Mouse (Mus musculus) heart, embryonic 15.5 days (tissue): ENCODE data around the gene Dusp8. TPM values are rescaled to one million over a fixed set of nuclear protein-coding genes. Genes with fewer than 3 reads are reported as not detected.

ENCODE experiments used
- ATAC-seq: fragments of 200-750 bp; cut with Nextera tagmentation; replicated peaks from 2 replicates; pipeline ENCODE4 v1.8.0; 2017; ENCODE audit warnings: low read depth, moderate TSS enrichment; ENCODE audit not compliant: insufficient number of reproducible peaks, insufficient read depth, low FRiP score
- H3K27ac ChIP-seq: fragments of 300-500 bp; sonication (generic); 2 replicates; pipeline ENCODE4 v1.5.1; 2015; ENCODE audit warnings: mild to moderate bottlenecking, inconsistent platforms
- H3K27me3 ChIP-seq: fragments of 300-500 bp; sonication (generic); 2 replicates; pipeline ENCODE4 v1.6.1; 2015; ENCODE audit warnings: inconsistent platforms
- H3K36me3 ChIP-seq: fragments of 300-500 bp; sonication (generic); 2 replicates; pipeline ENCODE4 v1.6.1; 2015; ENCODE audit warnings: mild to moderate bottlenecking, inconsistent platforms
- H3K4me1 ChIP-seq: fragments of 300-500 bp; sonication (generic); replicated peaks from 2 replicates; pipeline ENCODE4 v1.6.1; 2015; ENCODE audit warnings: inconsistent platforms
- H3K4me2 ChIP-seq: fragments of 300-500 bp; sonication (generic); 2 replicates; pipeline ENCODE4 v1.6.1; 2015; ENCODE audit warnings: inconsistent platforms, mild to moderate bottlenecking, moderate library complexity
- H3K4me3 ChIP-seq: fragments of 300-500 bp; sonication (generic); 2 replicates; pipeline ENCODE4 v1.5.1; 2015; ENCODE audit warnings: mild to moderate bottlenecking, inconsistent platforms
- H3K9ac ChIP-seq: fragments of 300-500 bp; sonication (generic); 2 replicates; pipeline ENCODE4 v1.6.1; 2015; ENCODE audit warnings: mild to moderate bottlenecking, inconsistent platforms
- H3K9me3 ChIP-seq: fragments of 300-500 bp; sonication (generic); replicated peaks from 2 replicates; pipeline ENCODE4 v1.6.1; 2016; ENCODE audit warnings: inconsistent platforms
- WGBS: fragments of 180-500 bp; shearing (Covaris S2); methylation state at CpG from one replicate; pipeline ENCODE4 v1.1.7; 2015; ENCODE audit warnings: mixed read lengths; 5-methylcytosine and 5-hydroxymethylcytosine counted together
- polyA plus RNA-seq: library from polyadenylated mRNA; unstranded; fragments of >200 nt; fragmentation: Nextera tagmentation; extraction: Ambion mirVana; gene quantifications from 2 replicates; pipeline ENCODE4 v1.2.1, GENCODE M21; 2015

Dusp8 gene
- polyA plus RNA-seq, 1 experiment from 2014 or later: 11.5 TPM

GRCm38 (mm10) chr7:142070458-142071211, 25.0 kb downstream of the Dusp8 start:
- peak overlapping the region; percentile 50 for H3K4me2 ChIP-seq
- no peaks in the 10 kb centered on the region for H3K36me3 ChIP-seq
- peaks cover 5% of the 10 kb centered on the region; the same call in 1 of the 2 replicates for H3K27me3 ChIP-seq
- peak; percentile 35; the same call in 1 of the 2 replicates for ATAC-seq
- H3K27ac ChIP-seq: no peak overlapping the region
- 15% methylated on average over 13 of the region's 13 CpGs for WGBS
- no peaks in the 10 kb centered on the region for H3K9me3 ChIP-seq
- peaks cover 4% of the 10 kb centered on the region for H3K4me1 ChIP-seq
- no peak overlapping the region for H3K9ac ChIP-seq
- H3K4me3 ChIP-seq: peak overlapping the region; percentile 9; the same call in 1 of the 2 replicates

GRCm38 (mm10) chr7:142068429-142068828, 27.2 kb downstream of the Dusp8 start:
- Histone ChIP-seq H3K4me2 (no peak overlapping the region), H3K4me3 (no peak overlapping the region), H3K9ac (no peak overlapping the region), H3K9me3 (no peaks in the 10 kb centered on the region), H3K36me3 (no peaks in the 10 kb centered on the region), H3K27me3 (peaks cover 5% of the 10 kb centered on the region; the same call in 1 of the 2 replicates), H3K4me1 (peaks cover 4% of the 10 kb centered on the region), H3K27ac (no peak overlapping the region)
- ATAC-seq: no peak
- 57% methylated on average over 4 of the region's 4 CpGs for WGBS

- WGBS: under 1% methylated on average over 49 of the region's 49 CpGs
- Histone ChIP-seq H3K4me1 (peaks cover 43% of the 10 kb centered on the region), H3K4me2 (peak within 1 kb of the TSS; percentile 82), H3K9ac (peak within 1 kb of the TSS; percentile 95), H3K4me3 (peak within 1 kb of the TSS; percentile 95), H3K27me3 (no peaks in the 10 kb centered on the region), H3K27ac (peak within 1 kb of the TSS; percentile 85), H3K36me3 (0 out of 2 replicates have a peak, but pooled peaks cover 3% of the 10 kb centered on the region), H3K9me3 (no peaks in the 10 kb centered on the region)
- ATAC-seq: peak; percentile 95
These were observed 34.6 kb downstream of the Dusp8 start, which contains the start of gene Mob2 for GRCm38 (mm10) chr7:142060931-142061565. Gene Mob2 (minus strand): TSS chr7:142061065.

- Histone ChIP-seq H3K9me3 (no peaks in the 10 kb centered on the region), H3K9ac (peak overlapping the region; percentile 95), H3K4me1 (peaks cover 46% of the 10 kb centered on the region), H3K4me2 (peak overlapping the region; percentile 82), H3K4me3 (peak overlapping the region; percentile 95), H3K36me3 (0 out of 2 replicates have a peak, but pooled peaks cover 3% of the 10 kb centered on the region), H3K27ac (peak overlapping the region; percentile 85), H3K27me3 (no peaks in the 10 kb centered on the region)
- ATAC-seq: peak; percentile 60; the same call in 1 of the 2 replicates
- under 1% methylated on average over 65 of the region's 66 CpGs for WGBS
These were observed 35.3 kb downstream of the Dusp8 start for GRCm38 (mm10) chr7:142060185-142060930.

GRCm38 (mm10) chr7:142059024-142059423, 36.6 kb downstream of the Dusp8 start:
- H3K36me3 ChIP-seq: peaks cover 3% of the 10 kb centered on the region; the same call in 1 of the 2 replicates
- peaks cover 48% of the 10 kb centered on the region for H3K4me1 ChIP-seq
- H3K27me3 ChIP-seq: no peaks in the 10 kb centered on the region
- H3K4me3 ChIP-seq: no peak overlapping the region
- no peak overlapping the region for H3K27ac ChIP-seq
- H3K9ac ChIP-seq: no peak overlapping the region
- H3K9me3 ChIP-seq: no peaks in the 10 kb centered on the region
- ATAC-seq: no peak
- no peak overlapping the region for H3K4me2 ChIP-seq
- WGBS: 31% methylated on average over 2 of the region's 2 CpGs

- Histone ChIP-seq H3K4me1 (peaks cover 48% of the 10 kb centered on the region), H3K9ac (no peak overlapping the region), H3K27ac (peak overlapping the region; percentile 45; the same call in 1 of the 2 replicates), H3K4me3 (no peak overlapping the region), H3K27me3 (no peaks in the 10 kb centered on the region), H3K36me3 (peaks cover 3% of the 10 kb centered on the region; the same call in 1 of the 2 replicates), H3K9me3 (no peaks in the 10 kb centered on the region), H3K4me2 (no peak overlapping the region)
- no peak for ATAC-seq
- WGBS: 88% methylated on average over 1 of the region's 1 CpGs
These were observed 38.5 kb downstream of the Dusp8 start for GRCm38 (mm10) chr7:142057121-142057520.

GRCm38 (mm10) chr7:142056601-142057061, 39.0 kb downstream of the Dusp8 start:
- Histone ChIP-seq H3K27ac (peak overlapping the region; percentile 45), H3K9me3 (no peaks in the 10 kb centered on the region), H3K4me2 (no peak overlapping the region), H3K4me1 (peaks cover 48% of the 10 kb centered on the region), H3K27me3 (no peaks in the 10 kb centered on the region), H3K36me3 (peaks cover 3% of the 10 kb centered on the region; the same call in 1 of the 2 replicates), H3K4me3 (no peak overlapping the region), H3K9ac (no peak overlapping the region)
- ATAC-seq: no peak
- WGBS: 63% methylated on average over 1 of the region's 1 CpGs

GRCm38 (mm10) chr7:142055431-142055830, 40.2 kb downstream of the Dusp8 start:
- H3K9ac ChIP-seq: no peak overlapping the region
- 76% methylated on average over 3 of the region's 3 CpGs for WGBS
- H3K4me3 ChIP-seq: no peak overlapping the region
- peaks cover 3% of the 10 kb centered on the region; the same call in 1 of the 2 replicates for H3K36me3 ChIP-seq
- no peak overlapping the region for H3K4me2 ChIP-seq
- H3K27ac ChIP-seq: no peak overlapping the region
- H3K27me3 ChIP-seq: no peaks in the 10 kb centered on the region
- peaks cover 46% of the 10 kb centered on the region for H3K4me1 ChIP-seq
- no peak for ATAC-seq
- H3K9me3 ChIP-seq: no peaks in the 10 kb centered on the region

- Histone ChIP-seq H3K4me2 (no peak overlapping the region), H3K27ac (no peak overlapping the region), H3K36me3 (no peaks in the 10 kb centered on the region; the same call in 1 of the 2 replicates), H3K9ac (no peak overlapping the region), H3K4me1 (peaks cover 6% of the 10 kb centered on the region), H3K4me3 (no peak overlapping the region), H3K9me3 (no peaks in the 10 kb centered on the region), H3K27me3 (no peaks in the 10 kb centered on the region)
- ATAC-seq: no peak
These were observed 45.1 kb downstream of the Dusp8 start for GRCm38 (mm10) chr7:142050536-142050935.

GRCm38 (mm10) chr7:142045932-142046331, 49.7 kb downstream of the Dusp8 start:
- 82% methylated on average over 1 of the region's 1 CpGs for WGBS
- H3K9me3 ChIP-seq: no peaks in the 10 kb centered on the region
- no peak overlapping the region for H3K4me2 ChIP-seq
- ATAC-seq: no peak
- no peak overlapping the region for H3K4me3 ChIP-seq
- no peak overlapping the region for H3K27ac ChIP-seq
- no peak overlapping the region for H3K9ac ChIP-seq
- no peaks in the 10 kb centered on the region for H3K36me3 ChIP-seq
- H3K4me1 ChIP-seq: peaks cover 9% of the 10 kb centered on the region; the same call in 1 of the 2 replicates
- H3K27me3 ChIP-seq: no peaks in the 10 kb centered on the region

GRCm38 (mm10) chr7:142045344-142045743, 50.3 kb downstream of the Dusp8 start:
- Histone ChIP-seq H3K9ac (no peak overlapping the region), H3K4me3 (no peak overlapping the region), H3K27me3 (no peaks in the 10 kb centered on the region), H3K4me2 (no peak overlapping the region), H3K36me3 (no peaks in the 10 kb centered on the region), H3K27ac (no peak overlapping the region), H3K9me3 (no peaks in the 10 kb centered on the region), H3K4me1 (peaks cover 13% of the 10 kb centered on the region; the same call in 1 of the 2 replicates)
- no peak for ATAC-seq
- 65% methylated on average over 2 of the region's 2 CpGs for WGBS
